Mouse (Mus musculus) liver, embryonic 12.5 days (tissue): ENCODE data around the gene Cd40lg. TPM values are rescaled to one million over a fixed set of nuclear protein-coding genes. Genes with fewer than 3 reads are reported as not detected.

ENCODE experiments used
- polyA plus RNA-seq: library from polyadenylated mRNA; unstranded; fragments of >200 nt; fragmentation: Nextera tagmentation; extraction: Ambion mirVana; gene quantifications from 2 replicates; pipeline ENCODE4 v1.2.1, GENCODE M21; 2016

Cd40lg gene
- polyA plus RNA-seq, 1 experiment from 2014 or later = not detected

Other genes with a start within 250 kb of the Cd40lg start
- not detected in 2 replicates for gene Brs3, start 169.1 kb upstream of the Cd40lg start, polyA plus RNA-seq
- gene Htatsf1, start 158.6 kb upstream of the Cd40lg start, polyA plus RNA-seq = 42.0 TPM in 2 replicates
- 0.07 TPM in 1 of 2 replicates, not detected in the other for gene Vgll1, start 124.0 kb upstream of the Cd40lg start, polyA plus RNA-seq
- 4.5 and 5.7 TPM in 2 replicates for gene Arhgef6, start 126.6 kb downstream of the Cd40lg start, polyA plus RNA-seq
- 36.4 and 37.2 TPM in 2 replicates for gene Rbmx, start 180.9 kb downstream of the Cd40lg start, polyA plus RNA-seq
- not detected in 2 replicates for gene Gm364, start 197.0 kb downstream of the Cd40lg start, polyA plus RNA-seq